Mouse (Mus musculus) fibroblast of lung, adult 2 months (primary cell): Measurements from ENCODE around the gene Tm9sf3.

ENCODE experiments used
- DNase-seq: peaks from one replicate; pipeline ENCODE4 v3.0.0-alpha.2; 2011; ENCODE audit warnings: low read depth

Tm9sf3 gene

DNA sequence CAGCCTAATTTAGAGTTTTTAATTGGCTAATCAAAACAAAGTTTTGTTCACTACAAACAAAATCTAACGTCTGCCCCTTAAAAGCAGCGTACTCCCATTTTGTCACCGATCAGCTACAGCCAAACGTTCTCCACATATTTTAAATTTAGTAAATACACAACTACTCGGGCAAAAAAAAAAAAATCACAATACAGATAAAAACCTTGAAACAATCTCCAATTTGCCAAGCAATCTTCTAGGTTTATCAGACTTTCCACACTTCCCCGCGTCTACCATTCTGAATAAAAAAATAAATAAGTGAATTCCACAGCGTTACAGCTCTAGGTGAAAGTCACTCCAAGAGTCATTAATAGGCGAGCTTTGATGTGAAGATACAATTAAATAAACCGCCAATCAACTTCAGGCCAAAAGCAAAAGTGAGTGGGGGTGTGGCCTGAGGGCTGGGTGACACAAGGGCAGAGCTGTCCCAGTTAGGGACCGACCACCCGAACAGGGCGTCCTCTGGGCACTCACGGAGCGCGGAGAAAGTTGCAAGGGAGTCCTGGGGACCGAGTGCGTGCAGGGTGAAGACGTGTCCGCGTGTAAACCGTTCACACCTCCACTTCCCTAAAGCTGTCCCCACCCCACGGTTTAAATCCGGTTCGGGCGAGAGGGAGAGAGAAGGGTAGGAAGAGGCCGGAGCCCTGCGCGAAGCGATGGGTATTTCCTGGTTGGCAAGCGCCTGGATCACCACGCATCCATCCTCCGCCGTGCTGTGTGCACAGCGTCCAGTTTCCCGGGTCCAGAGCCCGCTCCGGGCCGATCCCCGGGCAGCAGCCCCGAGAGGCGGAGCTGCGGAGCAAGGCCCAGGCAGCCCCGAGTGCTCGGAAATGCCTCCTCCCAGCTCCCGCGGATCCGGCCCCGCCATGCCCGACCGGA lies 826 bp downstream of the Tm9sf3 start:
- peak; percentile 19 for DNase-seq

DNA sequence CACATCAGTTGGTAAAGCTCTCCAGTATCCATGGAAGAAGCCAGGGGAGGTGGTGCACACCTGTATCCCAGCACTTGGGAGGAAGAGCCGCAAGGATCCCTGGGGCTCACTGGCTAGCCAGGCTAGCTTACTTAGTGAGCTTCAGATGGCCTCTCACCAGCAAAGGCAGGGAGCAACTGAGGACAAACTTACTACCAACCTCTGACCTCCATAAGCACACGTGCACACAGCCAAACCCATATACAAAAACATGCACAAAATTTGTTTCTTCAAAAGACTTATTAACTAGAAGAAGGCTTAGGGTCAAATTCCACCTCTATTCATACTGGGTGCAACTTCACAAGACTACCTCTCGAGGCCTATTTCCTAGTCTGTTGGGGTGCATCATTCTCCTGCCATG lies 3.1 kb downstream of the Tm9sf3 start:
- DNase-seq = no peak

DNA sequence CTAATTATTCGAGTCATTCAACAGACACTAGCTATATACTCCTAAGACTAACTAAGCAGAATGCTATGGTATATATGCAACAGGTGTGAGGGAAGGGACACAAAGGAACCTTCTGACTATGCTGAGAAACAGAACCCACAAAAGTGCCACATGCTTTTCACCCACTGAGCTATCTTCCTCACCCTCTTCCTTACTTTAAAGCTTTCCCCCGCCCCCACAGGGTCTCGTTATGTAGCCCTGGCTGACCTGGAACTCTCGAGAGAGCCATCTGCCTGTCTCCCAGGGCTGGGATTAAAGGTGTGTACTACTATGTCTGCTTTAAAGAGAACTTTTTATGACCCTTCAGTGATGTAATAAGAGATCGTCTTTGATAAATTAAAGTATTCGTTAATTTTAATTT lies 4.5 kb downstream of the Tm9sf3 start:
- no peak for DNase-seq

DNA sequence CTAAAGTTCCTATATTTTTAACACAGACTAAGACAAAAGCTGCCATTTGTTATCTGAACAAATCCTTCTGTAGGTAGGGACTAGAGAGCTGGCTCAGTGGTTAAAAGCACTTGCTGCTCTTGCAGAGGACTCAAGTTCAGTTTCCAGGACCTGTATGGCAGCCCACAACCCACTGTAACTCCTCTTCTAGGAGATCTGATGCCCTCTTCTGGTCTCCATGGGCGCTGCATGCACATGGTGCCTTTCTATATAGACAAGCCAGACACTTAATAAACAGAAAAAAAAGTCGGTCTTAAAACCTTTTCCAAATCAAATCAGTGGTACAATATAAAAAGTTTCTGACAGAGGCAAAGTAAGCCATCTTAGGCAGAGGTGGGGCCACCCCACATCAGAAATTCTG lies 5.1 kb downstream of the Tm9sf3 start:
- DNase-seq = no peak

GRCm38 (mm10) chr19:41254584-41254983 lies 9.2 kb downstream of the Tm9sf3 start:
- DNase-seq = no peak

GRCm38 (mm10) chr19:41248968-41249367 lies 14.8 kb downstream of the Tm9sf3 start:
- DNase-seq = no peak

DNA sequence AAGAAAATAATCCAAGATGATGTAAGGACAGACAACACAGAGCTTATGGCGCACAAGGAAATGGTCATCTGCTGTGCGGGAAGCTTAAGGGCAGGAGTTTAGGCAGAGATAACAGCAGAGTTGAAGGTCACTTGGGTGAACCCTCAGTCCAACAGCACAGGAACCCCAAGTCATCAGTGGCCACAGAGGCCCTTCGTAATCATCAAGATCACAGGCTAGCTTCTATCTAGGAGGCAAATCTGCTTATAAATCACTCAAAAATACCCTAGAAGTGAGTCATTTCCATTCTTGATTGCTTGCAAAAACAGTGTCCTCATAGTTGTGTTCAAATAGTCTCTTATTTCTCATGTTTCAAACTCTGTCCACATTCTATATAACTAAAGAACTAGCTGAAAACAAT lies 15.5 kb downstream of the Tm9sf3 start:
- DNase-seq = no peak

DNA sequence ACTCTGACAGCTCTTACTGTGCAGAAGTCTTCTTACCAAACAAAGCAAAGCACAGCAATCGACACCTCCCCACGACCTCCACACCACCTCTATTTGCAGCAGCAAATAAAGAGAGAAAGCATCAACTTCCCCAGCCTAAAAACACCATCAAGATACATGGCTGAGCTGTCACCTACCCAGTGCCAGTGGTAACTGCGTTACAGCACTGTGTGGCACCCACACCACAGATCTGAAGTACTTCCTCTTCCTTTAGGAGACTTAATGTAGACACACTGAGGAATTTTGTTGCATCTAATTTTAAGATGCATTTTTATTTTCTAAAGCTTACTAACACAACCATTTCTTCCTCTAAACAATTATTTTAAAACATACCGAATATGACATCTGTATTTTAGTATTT lies 17.5 kb downstream of the Tm9sf3 start:
- no peak for DNase-seq

DNA sequence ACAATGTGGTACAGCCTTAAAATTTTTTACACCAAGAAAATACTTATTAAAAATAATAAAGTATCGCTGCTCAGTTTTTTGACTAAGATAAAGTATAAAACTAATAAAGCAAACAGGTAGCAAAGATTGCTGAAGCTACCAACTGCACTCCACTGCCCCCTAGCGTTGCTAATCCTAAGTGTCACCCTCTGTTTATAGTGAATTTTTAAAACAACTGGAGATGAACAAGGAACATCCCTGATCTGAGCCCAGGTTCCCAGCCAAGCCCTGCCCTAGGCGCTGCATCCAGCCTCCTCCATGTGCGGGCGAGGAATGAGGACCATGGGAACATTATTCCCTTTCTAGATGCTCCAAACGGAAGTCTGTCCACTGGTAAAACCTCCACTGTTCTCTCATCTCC lies 19.2 kb downstream of the Tm9sf3 start:
- no peak for DNase-seq

- DNase-seq = no peak
Observed at GRCm38 (mm10) chr19:41241997-41242396, 21.8 kb downstream of the Tm9sf3 start.

DNA sequence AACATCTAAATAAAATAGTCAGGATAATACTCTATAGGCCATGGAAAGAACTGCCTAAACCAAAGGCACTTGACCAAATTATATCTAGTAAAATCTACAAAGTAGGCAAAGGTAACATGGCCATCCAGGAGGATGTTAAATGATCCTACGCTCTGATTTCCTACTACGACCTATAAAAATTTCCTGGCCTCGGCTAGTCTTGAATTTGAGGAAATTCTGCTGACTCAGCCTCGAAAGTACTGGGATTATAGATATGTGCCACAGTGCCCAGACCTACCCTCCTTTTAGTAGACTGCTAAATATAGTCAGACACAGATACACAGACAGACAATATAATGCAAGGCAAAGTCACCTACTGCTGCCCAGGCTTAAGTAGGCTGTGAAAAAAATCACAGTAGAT lies 30.1 kb downstream of the Tm9sf3 start:
- DNase-seq = no peak

- DNase-seq = no peak
Observed at GRCm38 (mm10) chr19:41208326-41208725, 55.5 kb downstream of the Tm9sf3 start.

DNA sequence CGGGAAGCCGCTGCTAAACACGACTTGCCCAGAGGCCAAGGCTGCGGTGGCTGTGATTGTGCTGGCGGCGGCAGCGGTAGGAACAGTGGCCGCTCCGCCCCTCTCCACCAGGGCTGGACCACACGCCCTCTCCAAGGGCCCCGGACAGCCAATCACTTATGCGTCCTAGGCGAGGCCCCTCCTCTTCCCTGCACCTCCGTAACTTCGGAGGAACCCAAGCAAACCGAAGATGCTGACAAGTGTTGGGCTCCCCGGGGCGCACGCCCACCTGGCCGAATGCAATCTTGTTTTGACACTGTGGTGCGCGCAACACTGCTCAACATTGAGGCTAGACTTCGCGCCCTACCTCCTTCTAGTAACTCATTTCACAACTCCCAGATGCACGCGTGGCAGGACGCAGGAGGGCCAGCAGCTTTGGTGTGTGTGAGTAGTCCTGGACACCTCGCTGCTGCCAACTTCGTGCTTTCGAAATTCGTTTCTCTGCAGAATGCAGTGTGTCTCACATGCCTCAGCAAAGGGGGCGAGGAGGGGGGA lies 56.9 kb downstream of the Tm9sf3 start, which contains the start of gene Tll2:
TSS of gene Tll2 (minus strand) at position 25 of the 534 bp plus-strand sequence.
- DNase-seq = peak; percentile 18

DNA sequence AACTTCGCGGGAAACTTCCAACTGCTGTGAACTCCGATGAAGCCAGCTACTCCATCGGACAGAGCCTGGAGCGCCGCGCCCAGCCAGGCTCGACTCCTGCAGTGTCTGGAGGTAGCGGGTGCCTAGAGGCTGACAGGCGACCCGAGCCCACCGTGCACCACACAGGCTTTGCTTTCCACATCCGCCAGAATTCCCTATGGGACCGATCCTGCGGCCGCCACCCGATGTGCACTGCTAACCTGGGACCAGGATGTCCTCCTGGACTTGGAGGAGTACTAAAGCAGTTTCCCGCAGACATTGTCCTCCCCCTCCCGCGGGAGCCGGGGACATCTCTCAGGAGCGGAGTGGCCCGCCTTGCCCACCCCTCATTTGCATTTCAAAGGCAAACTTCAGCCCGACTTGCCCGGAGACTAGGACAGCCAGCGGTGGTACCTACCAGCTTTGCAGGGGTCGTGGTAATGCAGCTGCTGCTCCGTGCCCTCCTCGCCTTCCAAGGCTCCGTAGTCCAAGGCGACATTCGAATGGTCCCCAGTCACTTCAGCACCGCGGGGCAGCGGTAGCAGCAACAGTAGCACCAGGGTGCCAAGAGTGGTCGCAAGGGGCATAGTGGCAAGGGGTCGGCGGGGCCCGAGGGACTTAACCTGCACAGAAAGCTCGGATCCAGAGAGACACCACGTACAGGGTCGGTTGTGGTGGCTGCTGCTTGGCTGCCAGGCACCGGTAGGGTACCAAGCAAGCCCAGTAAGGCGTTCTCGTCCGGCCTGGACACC lies 57.6 kb downstream of the Tm9sf3 start:
- DNase-seq = no peak

DNA sequence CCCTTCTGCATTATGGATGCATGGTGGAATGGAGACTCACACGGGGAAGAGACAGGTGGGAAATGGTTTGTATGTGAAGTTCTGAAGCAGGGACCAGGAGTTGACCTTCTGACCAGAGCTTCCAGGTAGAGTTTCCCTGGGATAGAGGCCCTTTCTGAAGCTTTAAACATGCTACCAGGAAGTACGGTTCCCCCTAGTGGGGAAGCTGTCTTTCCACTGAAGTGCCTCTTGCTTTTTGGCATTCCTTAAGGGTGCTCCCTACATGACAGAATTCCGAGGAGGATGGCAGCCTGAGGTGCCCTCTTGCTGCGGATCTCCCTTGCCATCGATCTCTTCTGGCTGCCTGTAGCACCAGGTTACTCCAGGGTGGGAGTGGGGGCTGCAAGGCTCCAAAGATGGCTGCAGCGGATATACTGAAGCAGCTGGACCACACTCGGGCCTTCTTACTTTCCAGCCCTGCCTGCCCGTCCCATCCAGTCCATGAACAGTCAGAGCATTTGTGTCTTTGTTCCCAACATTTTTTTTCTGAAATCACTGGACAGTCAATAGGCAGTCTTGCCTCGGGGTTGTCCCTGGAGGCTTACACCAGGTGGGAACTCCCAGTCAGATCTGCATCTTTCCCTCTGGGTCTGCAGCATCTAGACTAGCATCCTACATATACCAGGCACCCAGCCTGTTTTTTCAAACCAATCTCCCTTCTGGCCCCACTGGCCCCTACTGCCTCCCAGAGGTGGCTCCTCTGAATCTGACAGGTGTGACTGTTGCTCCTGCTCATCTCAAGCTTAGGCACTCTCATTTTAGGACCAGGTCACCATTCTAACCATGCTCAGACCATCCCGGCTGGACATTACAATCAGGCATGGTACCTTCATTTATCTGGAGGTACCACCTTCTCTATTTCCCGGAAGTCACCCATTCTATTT lies 59.4 kb downstream of the Tm9sf3 start:
- DNase-seq = peak; percentile 6

GRCm38 (mm10) chr19:41197606-41198005 lies 66.2 kb downstream of the Tm9sf3 start:
- no peak for DNase-seq

GRCm38 (mm10) chr19:41193379-41193778 lies 70.4 kb downstream of the Tm9sf3 start:
- DNase-seq = no peak

DNA sequence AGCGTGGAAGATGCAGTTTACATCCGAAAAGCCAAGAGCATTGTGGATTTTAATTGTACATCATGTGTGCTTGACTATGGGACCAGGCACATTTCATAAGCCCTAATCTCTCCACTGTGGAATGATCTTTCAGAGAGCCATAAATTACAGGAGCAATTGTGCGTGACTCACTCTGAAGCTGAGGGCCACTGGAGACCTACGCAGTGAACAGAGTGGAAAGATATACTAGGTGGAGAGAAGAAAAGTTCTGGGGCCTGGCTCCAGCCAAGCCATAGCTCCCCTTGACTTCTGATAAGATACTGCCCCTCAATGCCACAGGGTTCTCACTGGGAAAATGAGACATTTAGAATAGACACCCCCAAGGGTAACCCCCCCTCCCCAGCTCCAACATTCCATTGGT lies 70.8 kb downstream of the Tm9sf3 start:
- no peak for DNase-seq

GRCm38 (mm10) chr19:41191724-41192123 lies 72.1 kb downstream of the Tm9sf3 start:
- DNase-seq = no peak

DNA sequence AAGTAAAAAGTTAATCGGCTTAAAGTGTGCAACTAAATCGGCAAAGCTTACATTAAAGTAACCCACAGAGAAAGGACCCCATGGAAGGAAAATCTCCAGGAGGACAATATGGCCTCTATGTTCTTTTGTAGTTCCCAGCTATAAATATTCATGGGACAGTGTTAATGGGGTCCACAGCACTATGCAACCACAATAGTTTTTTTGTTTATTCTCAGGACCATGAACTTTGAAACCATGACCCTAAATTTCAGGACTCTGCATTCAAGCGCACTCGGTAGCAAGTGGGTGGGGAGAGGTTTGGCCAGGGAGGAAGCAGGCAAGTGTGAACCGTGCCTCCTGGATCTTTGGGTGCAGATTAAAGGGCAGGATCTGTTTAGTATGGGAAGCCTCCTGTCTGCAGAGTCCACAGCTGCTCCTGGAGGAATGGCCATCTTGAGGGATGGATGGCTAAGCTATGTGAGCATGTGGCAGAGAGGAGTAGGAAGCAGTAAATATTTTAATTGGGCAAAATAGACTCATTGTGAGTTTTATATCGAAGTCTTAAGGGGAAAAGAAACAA lies 72.8 kb downstream of the Tm9sf3 start:
- no peak for DNase-seq

GRCm38 (mm10) chr19:41177331-41177730 lies 86.5 kb downstream of the Tm9sf3 start:
- no peak for DNase-seq
